Mouse (Mus musculus): Measurements from ENCODE around the gene Lrrc4. TPM values are rescaled to one million over a fixed set of nuclear protein-coding genes. Genes with fewer than 3 reads are reported as not detected.

The Lrrc4 gene
- 65.1 and 68.4 TPM in 2 replicates for polyA plus RNA-seq (2012; rRNA removed)

- Histone ChIP-seq H3K4me1 (ENCODE audit: control insufficient read depth, insufficient read depth, low read length) (peaks cover 4% of the 10 kb centered on the region; the same call in 1 of the 2 replicates), H3K27ac (ENCODE audit: insufficient read depth, low read length) (peak within 1 kb of the TSS; percentile 94), H3K4me3 (ENCODE audit: insufficient read depth, low read length) (peak within 1 kb of the TSS; percentile 79)
- TF ChIP-seq POLR2A (IDR thresholded peaks at IDR 0.05; ENCODE audit: extremely low read depth, insufficient read depth, low read length) = 0 out of 2 replicates have a peak, but pooled peaks have one; percentile 1
- TF ChIP-seq CTCF (IDR thresholded peaks at IDR 0.05; ENCODE audit: extremely low read depth, insufficient read depth, low read length) = no peak
Measured at GRCm38 (mm10) chr6:28831011-28831853, at the start of gene Lrrc4. Lrrc4 (minus strand) TSS chr6:28831747.

GRCm38 (mm10) chr6:28880909-28881308 lies 49.4 kb upstream of the Lrrc4 start:
- Histone ChIP-seq H3K4me3 (ENCODE audit: insufficient read depth, low read length) (no peak overlapping the region), H3K4me1 (ENCODE audit: control insufficient read depth, insufficient read depth, low read length) (peaks cover 5% of the 10 kb centered on the region), H3K27ac (ENCODE audit: insufficient read depth, low read length) (no peak overlapping the region)
- TF ChIP-seq CTCF (IDR thresholded peaks at IDR 0.05; ENCODE audit: extremely low read depth, insufficient read depth, low read length) (no peak), POLR2A (IDR thresholded peaks at IDR 0.05; ENCODE audit: extremely low read depth, insufficient read depth, low read length) (no peak)

- TF ChIP-seq POLR2A (IDR thresholded peaks at IDR 0.05; ENCODE audit: extremely low read depth, insufficient read depth, low read length) (no peak), CTCF (IDR thresholded peaks at IDR 0.05; ENCODE audit: extremely low read depth, insufficient read depth, low read length) (no peak)
- peaks cover 5% of the 10 kb centered on the region for H3K4me1 ChIP-seq (ENCODE audit: control insufficient read depth, insufficient read depth, low read length)
- no peak overlapping the region for H3K4me3 ChIP-seq (ENCODE audit: insufficient read depth, low read length)
- H3K27ac ChIP-seq (ENCODE audit: insufficient read depth, low read length) = no peak overlapping the region
Measured at GRCm38 (mm10) chr6:28879315-28879714, 47.8 kb upstream of the Lrrc4 start.

GRCm38 (mm10) chr6:28877945-28878666 lies 46.6 kb upstream of the Lrrc4 start:
- H3K4me3 ChIP-seq (ENCODE audit: insufficient read depth, low read length) = no peak overlapping the region
- TF ChIP-seq CTCF (IDR thresholded peaks at IDR 0.05; ENCODE audit: extremely low read depth, insufficient read depth, low read length) (no peak), POLR2A (IDR thresholded peaks at IDR 0.05; ENCODE audit: extremely low read depth, insufficient read depth, low read length) (0 out of 2 replicates have a peak, but pooled peaks have one; percentile 2)
- H3K27ac ChIP-seq (ENCODE audit: insufficient read depth, low read length) = no peak overlapping the region
- peaks cover 5% of the 10 kb centered on the region for H3K4me1 ChIP-seq (ENCODE audit: control insufficient read depth, insufficient read depth, low read length)

- TF ChIP-seq POLR2A (IDR thresholded peaks at IDR 0.05; ENCODE audit: extremely low read depth, insufficient read depth, low read length) (no peak), CTCF (IDR thresholded peaks at IDR 0.05; ENCODE audit: extremely low read depth, insufficient read depth, low read length) (no peak)
- H3K4me3 ChIP-seq (ENCODE audit: insufficient read depth, low read length) = no peak overlapping the region
- H3K4me1 ChIP-seq (ENCODE audit: control insufficient read depth, insufficient read depth, low read length) = peaks cover 13% of the 10 kb centered on the region
- H3K27ac ChIP-seq (ENCODE audit: insufficient read depth, low read length) = no peak overlapping the region
Measured at GRCm38 (mm10) chr6:28876492-28876891, 44.9 kb upstream of the Lrrc4 start.

GRCm38 (mm10) chr6:28875333-28875732 lies 43.8 kb upstream of the Lrrc4 start:
- TF ChIP-seq CTCF (IDR thresholded peaks at IDR 0.05; ENCODE audit: extremely low read depth, insufficient read depth, low read length) (no peak), POLR2A (IDR thresholded peaks at IDR 0.05; ENCODE audit: extremely low read depth, insufficient read depth, low read length) (no peak)

GRCm38 (mm10) chr6:28874759-28875158 lies 43.2 kb upstream of the Lrrc4 start:
- H3K27ac ChIP-seq (ENCODE audit: insufficient read depth, low read length) = no peak overlapping the region
- no peak overlapping the region for H3K4me3 ChIP-seq (ENCODE audit: insufficient read depth, low read length)
- H3K4me1 ChIP-seq (ENCODE audit: control insufficient read depth, insufficient read depth, low read length) = peaks cover 13% of the 10 kb centered on the region
- no peak for TF ChIP-seq POLR2A (IDR thresholded peaks at IDR 0.05; ENCODE audit: extremely low read depth, insufficient read depth, low read length)
- no peak for TF ChIP-seq CTCF (IDR thresholded peaks at IDR 0.05; ENCODE audit: extremely low read depth, insufficient read depth, low read length)

More at GRCm38 (mm10) chr6:28875333-28875732, 43.8 kb upstream of the Lrrc4 start:
- no peak overlapping the region for H3K4me3 ChIP-seq (ENCODE audit: insufficient read depth, low read length)
- peaks cover 13% of the 10 kb centered on the region for H3K4me1 ChIP-seq (ENCODE audit: control insufficient read depth, insufficient read depth, low read length)
- H3K27ac ChIP-seq (ENCODE audit: insufficient read depth, low read length) = no peak overlapping the region

- peaks cover 13% of the 10 kb centered on the region for H3K4me1 ChIP-seq (ENCODE audit: control insufficient read depth, insufficient read depth, low read length)
- TF ChIP-seq POLR2A (IDR thresholded peaks at IDR 0.05; ENCODE audit: extremely low read depth, insufficient read depth, low read length) = no peak
- no peak for TF ChIP-seq CTCF (IDR thresholded peaks at IDR 0.05; ENCODE audit: extremely low read depth, insufficient read depth, low read length)
- H3K4me3 ChIP-seq (ENCODE audit: insufficient read depth, low read length) = no peak overlapping the region
- H3K27ac ChIP-seq (ENCODE audit: insufficient read depth, low read length) = 0 out of 2 replicates have a peak overlapping the region, but pooled peaks have one; percentile 23
Measured at GRCm38 (mm10) chr6:28874053-28874452, 42.5 kb upstream of the Lrrc4 start.

GRCm38 (mm10) chr6:28872421-28872795 lies 40.9 kb upstream of the Lrrc4 start:
- Histone ChIP-seq H3K4me1 (ENCODE audit: control insufficient read depth, insufficient read depth, low read length) (peaks cover 8% of the 10 kb centered on the region), H3K27ac (ENCODE audit: insufficient read depth, low read length) (no peak overlapping the region), H3K4me3 (ENCODE audit: insufficient read depth, low read length) (no peak overlapping the region)
- no peak for TF ChIP-seq CTCF (IDR thresholded peaks at IDR 0.05; ENCODE audit: extremely low read depth, insufficient read depth, low read length)
- no peak for TF ChIP-seq POLR2A (IDR thresholded peaks at IDR 0.05; ENCODE audit: extremely low read depth, insufficient read depth, low read length)

Measured in cortical plate, adult 2 months (tissue).